Mouse (Mus musculus): Measurements from ENCODE around the gene Ptpn1.
A peak's percentile ranks its signal among the peaks of the same experiment; 100 is the strongest.

Ptpn1 gene

GRCm38 (mm10) chr2:168005005-168005404, 73.1 kb downstream of the Ptpn1 start:
- DNase-seq (ENCODE audit: low read depth in 2 of 2, low spot score in 2 of 2), result no peak

- DNase-seq (ENCODE audit: low read depth in 2 of 2, low spot score in 2 of 2), result no peak
Observed at GRCm38 (mm10) chr2:168005616-168006015, 73.8 kb downstream of the Ptpn1 start.

GRCm38 (mm10) chr2:168006489-168006888, 74.6 kb downstream of the Ptpn1 start:
- DNase-seq (ENCODE audit: low read depth in 2 of 2, low spot score in 2 of 2), result no peak

- no peak for DNase-seq (ENCODE audit: low read depth in 2 of 2, low spot score in 2 of 2)
Observed at GRCm38 (mm10) chr2:168008132-168008531, 76.3 kb downstream of the Ptpn1 start.

GRCm38 (mm10) chr2:168009936-168010668, 78.2 kb downstream of the Ptpn1 start, which contains the start of gene Ripor3:
Ripor3 (minus strand) TSS chr2:168010618.
- DNase-seq (ENCODE audit: low read depth in 2 of 2, low spot score in 2 of 2), result peak; percentile 77 to 83

GRCm38 (mm10) chr2:168010893-168011292, 79.0 kb downstream of the Ptpn1 start:
- no peak for DNase-seq (ENCODE audit: low read depth in 2 of 2, low spot score in 2 of 2)

- peak; percentile 68 to 72 for DNase-seq (ENCODE audit: low read depth in 2 of 2, low spot score in 2 of 2)
Observed at GRCm38 (mm10) chr2:168016951-168017391, 85.1 kb downstream of the Ptpn1 start.

GRCm38 (mm10) chr2:168019201-168019715, 87.4 kb downstream of the Ptpn1 start:
- DNase-seq (ENCODE audit: low read depth in 2 of 2, low spot score in 2 of 2), result no peak

- no peak for DNase-seq (ENCODE audit: low read depth in 2 of 2, low spot score in 2 of 2)
Observed at GRCm38 (mm10) chr2:168023763-168024402, 92.0 kb downstream of the Ptpn1 start.

- DNase-seq (ENCODE audit: low read depth in 2 of 2, low spot score in 2 of 2), result no peak
Observed at GRCm38 (mm10) chr2:168025174-168025573, 93.3 kb downstream of the Ptpn1 start.

- DNase-seq (ENCODE audit: low read depth in 2 of 2, low spot score in 2 of 2), result no peak
Observed at GRCm38 (mm10) chr2:168025882-168026281, 94.0 kb downstream of the Ptpn1 start.

- no peak for DNase-seq (ENCODE audit: low read depth in 2 of 2, low spot score in 2 of 2)
Observed at GRCm38 (mm10) chr2:168026467-168026866, 94.6 kb downstream of the Ptpn1 start.

GRCm38 (mm10) chr2:168028376-168028775, 96.5 kb downstream of the Ptpn1 start:
- DNase-seq (ENCODE audit: low read depth in 2 of 2, low spot score in 2 of 2), result no peak
